Mouse (Mus musculus) heart, embryonic 10.5 days (tissue): Measurements from ENCODE around the gene Vwa5b2. TPM values are rescaled to one million over a fixed set of nuclear protein-coding genes. Genes with fewer than 3 reads are reported as not detected.
A peak's percentile ranks its signal among the peaks of the same experiment; 100 is the strongest.

ENCODE experiments used
- DNase-seq: peaks from one replicate; pipeline ENCODE4 v3.0.0-alpha.2; 2017; ENCODE audit warnings: low spot score
- H3K27ac ChIP-seq: fragments of 300-500 bp; sonication (generic); 2 replicates; pipeline ENCODE4 v1.5.1; 2016; ENCODE audit warnings: mild to moderate bottlenecking
- H3K27me3 ChIP-seq: fragments of 300-500 bp; sonication (generic); 2 replicates; pipeline ENCODE4 v1.6.1; 2016; ENCODE audit warnings: mild to moderate bottlenecking; ENCODE audit not compliant: poor library complexity, insufficient read depth, severe bottlenecking
- H3K36me3 ChIP-seq: fragments of 300-500 bp; sonication (generic); 2 replicates; pipeline ENCODE4 v1.6.1; 2016; ENCODE audit warnings: mild to moderate bottlenecking, moderate library complexity
- H3K4me1 ChIP-seq: fragments of 300-500 bp; sonication (generic); 2 replicates; pipeline ENCODE4 v1.6.1; 2016; ENCODE audit warnings: mild to moderate bottlenecking
- H3K4me3 ChIP-seq: fragments of 300-500 bp; sonication (generic); 2 replicates; pipeline ENCODE4 v1.5.1; 2016; ENCODE audit warnings: mild to moderate bottlenecking, moderate library complexity
- H3K9me3 ChIP-seq: fragments of 300-500 bp; sonication (generic); 2 replicates; pipeline ENCODE4 v1.6.1; 2016; ENCODE audit warnings: mild to moderate bottlenecking, moderate library complexity
- WGBS: fragments of 180-500 bp; shearing (Covaris S2); methylation state at CpG from one replicate; pipeline ENCODE4 v1.1.7; 2016; 5-methylcytosine and 5-hydroxymethylcytosine counted together
- polyA plus RNA-seq: library from polyadenylated mRNA; unstranded; fragments of >200 nt; fragmentation: Nextera tagmentation; extraction: Ambion mirVana; gene quantifications from 2 replicates; pipeline ENCODE4 v1.2.1, GENCODE M21; 2016

The Vwa5b2 gene
- polyA plus RNA-seq, 1 experiment from 2014 or later: 0.57 TPM

DNA sequence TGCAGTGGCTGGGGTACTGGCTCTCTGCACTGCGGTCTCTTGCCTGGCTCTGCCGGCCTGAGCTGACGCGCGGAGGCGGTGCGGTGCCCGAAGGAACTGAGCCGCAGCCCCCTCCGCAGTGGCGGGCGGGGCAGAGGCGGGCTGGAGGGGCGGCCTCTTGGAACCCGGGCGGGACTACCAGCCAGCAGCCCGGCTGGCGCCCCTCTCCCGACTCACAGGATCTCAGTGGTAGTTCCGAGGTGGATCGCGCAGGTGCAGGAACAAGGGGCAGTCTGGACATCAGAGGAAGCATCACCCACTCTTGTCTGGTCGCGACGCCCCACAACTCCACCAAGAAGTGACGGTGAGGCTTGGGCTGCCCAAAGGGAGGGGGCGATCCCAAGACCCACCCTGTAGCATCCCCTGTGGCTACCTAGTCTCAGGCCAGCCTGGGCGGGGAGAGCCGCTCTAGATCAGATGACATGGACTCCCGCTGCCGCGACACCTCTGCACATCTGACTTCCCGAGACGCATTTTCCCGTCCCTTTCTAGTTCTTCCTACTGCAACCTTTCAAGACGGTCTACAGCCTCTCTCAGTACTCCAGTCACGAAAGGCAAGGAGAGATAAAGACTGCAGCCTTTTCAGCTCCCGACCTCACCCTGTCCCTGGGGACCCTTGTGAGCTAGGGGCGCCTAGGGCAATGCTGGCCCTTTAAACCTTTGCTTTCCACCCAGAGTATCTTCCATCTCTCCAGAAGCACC lies 838 bp downstream of the Vwa5b2 start:
- H3K36me3 ChIP-seq: no peaks in the 10 kb centered on the region
- peak overlapping the region; percentile 69 for H3K4me3 ChIP-seq
- no peak for DNase-seq
- H3K4me1 ChIP-seq: peaks cover 24% of the 10 kb centered on the region
- no peak overlapping the region; the same call in 1 of the 2 replicates for H3K27ac ChIP-seq
- H3K27me3 ChIP-seq: peaks cover 73% of the 10 kb centered on the region
- H3K9me3 ChIP-seq: no peaks in the 10 kb centered on the region
- under 1% methylated on average over 39 of the region's 39 CpGs for WGBS

DNA sequence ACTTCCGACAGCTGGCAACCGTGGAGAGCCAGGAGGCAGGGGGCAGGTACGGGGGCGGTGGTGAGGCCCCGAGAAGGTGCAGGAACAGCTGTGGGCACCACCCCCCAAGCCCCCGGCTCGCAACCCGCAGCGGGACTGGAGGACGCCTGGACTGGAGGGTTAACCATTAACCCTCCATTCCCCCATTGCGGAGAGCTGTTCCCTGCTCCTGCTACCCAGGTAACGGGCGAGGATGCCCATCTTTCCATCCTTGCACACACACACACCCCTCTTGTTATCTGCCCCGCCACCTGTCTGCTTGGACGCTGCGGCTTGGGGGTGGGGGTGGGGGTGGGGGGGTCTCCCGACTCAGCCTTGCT lies 1.4 kb downstream of the Vwa5b2 start:
- Histone ChIP-seq H3K27ac (no peak overlapping the region), H3K9me3 (no peaks in the 10 kb centered on the region), H3K4me3 (peak overlapping the region; percentile 69), H3K4me1 (peaks cover 24% of the 10 kb centered on the region), H3K36me3 (no peaks in the 10 kb centered on the region), H3K27me3 (peaks cover 73% of the 10 kb centered on the region)
- no peak for DNase-seq
- WGBS: 2% methylated on average over 17 of the region's 17 CpGs

DNA sequence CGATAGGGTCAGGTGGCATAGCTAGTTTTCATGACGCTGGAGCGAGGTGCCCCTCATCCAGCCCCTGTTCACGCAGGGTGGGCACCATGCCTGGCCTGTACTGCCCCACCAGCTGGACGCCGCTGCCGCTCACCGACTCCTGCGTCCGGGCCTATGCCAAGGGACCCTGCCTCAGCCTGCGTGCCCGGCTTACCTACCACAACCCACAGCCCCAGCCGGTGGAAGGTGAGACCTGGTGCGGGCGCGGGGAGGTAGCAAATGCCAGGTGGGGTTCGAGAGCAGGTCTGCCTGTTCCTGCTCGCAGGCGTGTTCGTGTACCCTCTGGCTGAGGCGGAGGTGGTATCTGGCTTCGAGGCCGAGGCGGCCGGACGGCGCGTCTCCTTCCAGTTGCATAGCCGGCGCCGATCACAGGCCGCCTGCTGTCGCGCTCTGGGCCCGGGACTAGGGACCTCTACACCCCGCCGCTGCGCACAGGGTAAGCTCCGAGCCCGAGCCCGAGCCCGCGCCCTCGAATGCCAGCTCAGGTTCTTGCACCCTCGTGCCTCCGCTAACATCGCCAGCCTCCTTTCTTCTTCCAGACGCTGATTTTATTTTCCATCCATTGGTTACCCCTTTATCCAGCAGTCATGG lies 1.9 kb downstream of the Vwa5b2 start:
- WGBS: 5% methylated on average over 48 of the region's 48 CpGs
- no peak for DNase-seq
- Histone ChIP-seq H3K4me3 (peak overlapping the region; percentile 69), H3K27ac (no peak overlapping the region), H3K9me3 (no peaks in the 10 kb centered on the region), H3K27me3 (peaks cover 73% of the 10 kb centered on the region), H3K36me3 (no peaks in the 10 kb centered on the region), H3K4me1 (peaks cover 24% of the 10 kb centered on the region)

DNA sequence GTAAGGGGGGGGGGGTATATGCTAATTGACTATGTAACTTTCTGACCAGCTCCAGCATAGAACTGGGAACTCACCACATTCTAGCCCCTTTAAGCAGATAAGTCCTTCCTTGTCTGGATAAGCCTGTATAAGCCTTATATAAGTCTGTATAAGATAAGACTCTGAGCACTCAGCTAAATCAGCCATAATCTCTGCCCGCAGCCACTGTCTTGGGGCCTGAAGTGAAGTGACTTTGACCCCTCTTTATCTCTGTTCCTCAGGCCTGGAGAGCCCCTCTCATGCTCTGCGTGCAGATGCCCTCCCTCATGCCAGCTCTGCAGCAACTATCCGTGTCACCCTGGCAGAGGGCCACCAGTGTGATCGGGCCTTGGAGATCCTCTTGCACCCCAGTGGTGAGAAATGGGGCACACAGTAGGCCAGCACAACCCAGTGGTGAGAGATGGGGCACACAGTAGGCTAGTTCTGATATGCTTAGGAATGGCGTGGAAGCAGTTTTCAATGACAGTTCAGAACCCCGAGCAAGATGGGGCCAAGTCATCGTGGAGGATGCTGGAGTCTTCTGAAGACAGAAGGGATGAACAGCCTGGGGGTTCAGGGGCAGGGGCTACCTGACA lies 5.9 kb downstream of the Vwa5b2 start:
- DNase-seq: no peak
- WGBS: 70% methylated on average over 7 of the region's 7 CpGs

DNA sequence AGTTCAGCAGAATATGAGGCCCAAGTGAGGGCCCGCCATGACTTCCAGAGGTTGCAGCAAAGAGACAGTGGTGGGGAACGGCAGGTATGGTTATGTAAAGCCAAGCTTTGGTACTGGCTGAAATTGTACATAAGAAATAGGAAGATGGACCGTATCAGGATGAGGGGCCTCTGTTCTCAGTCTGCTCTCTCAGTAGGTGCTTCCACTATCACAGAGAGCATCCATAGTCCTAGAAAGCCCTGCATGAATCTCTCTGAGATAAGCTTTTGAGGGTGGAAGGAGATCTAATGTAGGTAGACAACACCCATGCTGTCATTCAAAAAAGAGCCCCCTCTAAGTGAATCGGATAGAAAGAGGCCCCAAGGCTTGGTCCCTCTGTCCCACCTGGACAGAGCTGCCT lies 6.5 kb downstream of the Vwa5b2 start:
- peaks cover 47% of the 10 kb centered on the region for H3K27me3 ChIP-seq
- WGBS: 80% methylated on average over 4 of the region's 4 CpGs
- H3K4me1 ChIP-seq: peaks cover 7% of the 10 kb centered on the region
- no peak overlapping the region for H3K27ac ChIP-seq
- no peak overlapping the region for H3K4me3 ChIP-seq
- no peaks in the 10 kb centered on the region for H3K36me3 ChIP-seq
- DNase-seq: no peak
- no peaks in the 10 kb centered on the region for H3K9me3 ChIP-seq

More for the DNA sequence above, 5.9 kb downstream of the Vwa5b2 start:
- peaks cover 13% of the 10 kb centered on the region for H3K4me1 ChIP-seq
- H3K27ac ChIP-seq: no peak overlapping the region
- no peaks in the 10 kb centered on the region for H3K36me3 ChIP-seq
- no peak overlapping the region for H3K4me3 ChIP-seq
- no peaks in the 10 kb centered on the region for H3K9me3 ChIP-seq
- H3K27me3 ChIP-seq: peaks cover 53% of the 10 kb centered on the region

DNA sequence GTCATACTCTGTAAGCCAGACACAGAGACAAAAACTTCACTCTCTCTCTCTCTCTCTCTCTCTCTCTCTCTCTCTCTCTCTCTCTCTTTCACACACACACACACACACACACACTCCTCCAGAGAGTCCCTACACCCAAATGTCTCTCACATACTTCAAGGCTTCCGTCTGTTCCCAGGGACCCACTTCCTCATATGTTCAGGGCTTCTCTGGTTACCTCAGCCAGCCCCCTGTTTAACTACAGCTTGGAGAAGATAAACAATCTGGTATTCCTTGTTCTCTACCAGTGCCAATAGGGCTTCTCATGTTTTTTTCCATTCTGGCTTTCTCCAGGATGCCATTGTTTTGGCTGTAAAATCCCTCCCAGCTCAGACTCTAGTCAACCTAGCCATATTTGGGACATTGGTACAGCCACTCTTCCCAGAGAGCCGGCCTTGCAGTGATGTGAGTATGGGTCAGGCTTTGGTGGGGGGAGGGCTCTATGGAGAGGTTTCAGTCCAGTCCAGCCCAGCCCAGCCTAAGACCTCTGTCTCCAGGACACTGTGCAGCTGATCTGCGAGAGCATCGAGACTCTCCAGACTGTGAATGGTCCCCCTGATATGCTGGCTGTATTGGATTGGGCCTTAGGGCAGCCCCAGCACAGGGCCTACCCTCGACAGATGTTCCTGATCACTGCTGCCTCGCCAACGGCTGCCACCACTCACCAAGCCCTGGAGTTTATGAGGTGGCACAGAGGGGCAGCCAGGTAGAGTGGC lies 7.6 kb downstream of the Vwa5b2 start:
- Histone ChIP-seq H3K27ac (no peak overlapping the region), H3K4me1 (no peaks in the 10 kb centered on the region), H3K36me3 (no peaks in the 10 kb centered on the region), H3K4me3 (no peak overlapping the region), H3K27me3 (peaks cover 36% of the 10 kb centered on the region), H3K9me3 (no peaks in the 10 kb centered on the region)
- 61% methylated on average over 7 of the region's 7 CpGs for WGBS
- no peak for DNase-seq

DNA sequence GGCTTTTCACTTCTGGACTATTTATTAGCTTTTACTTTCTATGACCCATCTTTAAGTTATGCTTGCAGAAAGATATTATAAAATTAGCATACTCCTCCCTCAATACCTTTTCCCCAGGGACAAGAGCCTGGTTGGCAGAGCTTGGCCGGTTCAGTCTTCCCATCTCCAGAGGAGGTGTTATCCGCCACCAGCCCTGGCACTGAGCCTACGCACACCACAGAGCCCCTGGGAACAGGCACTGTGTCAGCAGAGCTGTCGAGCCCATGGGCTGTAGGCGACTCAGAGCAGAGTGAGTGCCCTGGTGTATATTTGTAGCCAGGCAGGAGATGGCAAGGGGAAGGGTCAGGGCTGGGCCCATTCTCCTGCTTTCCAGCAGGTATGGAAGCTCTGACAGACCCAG lies 11.2 kb downstream of the Vwa5b2 start:
- H3K4me3 ChIP-seq: no peak overlapping the region
- 69% methylated on average over 5 of the region's 5 CpGs for WGBS

DNA sequence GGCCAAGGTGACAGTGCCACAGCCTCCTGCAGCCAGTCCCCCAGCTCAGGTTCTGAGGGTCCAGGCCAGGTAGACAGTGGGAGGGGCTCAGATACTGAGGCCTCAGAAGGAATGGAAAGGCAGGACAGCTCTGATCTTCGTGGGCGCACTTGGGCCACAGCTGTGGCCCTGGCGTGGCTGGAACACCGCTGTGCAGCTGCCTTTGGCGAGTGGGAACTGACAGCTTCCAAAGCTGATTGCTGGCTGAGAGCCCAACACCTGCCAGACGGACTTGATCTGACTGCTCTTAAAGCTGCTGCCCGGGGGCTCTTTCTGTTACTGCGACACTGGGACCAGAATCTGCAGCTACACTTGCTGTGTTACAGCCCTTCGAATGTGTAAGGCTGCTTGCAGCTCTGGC lies 15.4 kb downstream of the Vwa5b2 start:
- 81% methylated on average over 9 of the region's 9 CpGs for WGBS
- Histone ChIP-seq H3K4me1 (peaks cover 10% of the 10 kb centered on the region; the same call in 1 of the 2 replicates), H3K36me3 (peaks cover 49% of the 10 kb centered on the region), H3K4me3 (no peak overlapping the region), H3K27ac (no peak overlapping the region), H3K27me3 (no peaks in the 10 kb centered on the region), H3K9me3 (no peaks in the 10 kb centered on the region)
- DNase-seq: no peak

More for the DNA sequence above, 11.2 kb downstream of the Vwa5b2 start:
- Histone ChIP-seq H3K36me3 (peaks cover 16% of the 10 kb centered on the region), H3K4me1 (no peaks in the 10 kb centered on the region), H3K27me3 (peaks cover 6% of the 10 kb centered on the region; the same call in 1 of the 2 replicates), H3K27ac (no peak overlapping the region), H3K9me3 (no peaks in the 10 kb centered on the region)
- DNase-seq: no peak

DNA sequence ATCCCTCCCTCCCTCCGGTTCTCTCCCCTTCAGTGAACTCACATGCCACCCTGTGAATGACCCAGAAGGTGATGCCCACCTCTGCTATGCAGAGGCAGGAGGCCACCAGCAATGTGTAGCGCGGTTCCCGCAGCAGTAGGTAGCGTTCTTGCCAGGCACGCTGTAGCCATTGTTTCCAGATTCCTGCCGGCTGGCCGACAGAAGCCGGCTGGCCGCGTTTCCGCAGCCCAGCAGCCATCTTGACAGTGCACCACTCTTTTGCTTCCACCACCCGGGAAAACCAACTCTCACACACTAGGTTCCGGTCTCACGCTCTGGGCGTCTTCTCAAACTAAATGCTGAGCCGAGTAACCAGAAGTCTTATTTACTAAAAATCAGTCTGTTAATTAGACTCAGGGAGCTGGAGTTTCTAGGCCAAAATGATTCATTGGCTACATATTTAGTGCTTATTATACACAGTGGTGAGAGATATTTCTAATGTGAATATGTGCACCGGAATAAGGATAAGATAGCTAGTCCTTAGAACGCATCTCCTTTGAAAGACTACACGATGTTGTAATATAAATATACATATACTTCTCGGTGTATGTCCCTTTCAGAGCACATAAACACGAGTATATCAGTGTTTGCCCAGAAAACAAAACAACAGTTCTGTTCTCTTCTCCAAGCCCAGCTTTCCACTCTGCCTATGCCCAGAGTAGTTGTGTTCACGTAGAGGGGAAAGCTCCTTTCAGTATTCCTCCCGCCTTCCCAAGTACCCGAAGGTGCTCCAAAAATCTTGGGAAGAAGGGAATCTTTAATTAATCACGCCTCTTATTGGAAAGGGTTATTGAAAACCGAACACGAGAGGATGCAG lies 21.5 kb downstream of the Vwa5b2 start:
- H3K9me3 ChIP-seq: no peaks in the 10 kb centered on the region
- WGBS: under 1% methylated on average over 28 of the region's 28 CpGs
- H3K27ac ChIP-seq: peak overlapping the region; percentile 95
- no peaks in the 10 kb centered on the region for H3K27me3 ChIP-seq
- H3K4me3 ChIP-seq: peak overlapping the region; percentile 96
- peaks cover 21% of the 10 kb centered on the region for H3K4me1 ChIP-seq
- H3K36me3 ChIP-seq: peaks cover 31% of the 10 kb centered on the region
- peak; percentile 91 for DNase-seq

DNA sequence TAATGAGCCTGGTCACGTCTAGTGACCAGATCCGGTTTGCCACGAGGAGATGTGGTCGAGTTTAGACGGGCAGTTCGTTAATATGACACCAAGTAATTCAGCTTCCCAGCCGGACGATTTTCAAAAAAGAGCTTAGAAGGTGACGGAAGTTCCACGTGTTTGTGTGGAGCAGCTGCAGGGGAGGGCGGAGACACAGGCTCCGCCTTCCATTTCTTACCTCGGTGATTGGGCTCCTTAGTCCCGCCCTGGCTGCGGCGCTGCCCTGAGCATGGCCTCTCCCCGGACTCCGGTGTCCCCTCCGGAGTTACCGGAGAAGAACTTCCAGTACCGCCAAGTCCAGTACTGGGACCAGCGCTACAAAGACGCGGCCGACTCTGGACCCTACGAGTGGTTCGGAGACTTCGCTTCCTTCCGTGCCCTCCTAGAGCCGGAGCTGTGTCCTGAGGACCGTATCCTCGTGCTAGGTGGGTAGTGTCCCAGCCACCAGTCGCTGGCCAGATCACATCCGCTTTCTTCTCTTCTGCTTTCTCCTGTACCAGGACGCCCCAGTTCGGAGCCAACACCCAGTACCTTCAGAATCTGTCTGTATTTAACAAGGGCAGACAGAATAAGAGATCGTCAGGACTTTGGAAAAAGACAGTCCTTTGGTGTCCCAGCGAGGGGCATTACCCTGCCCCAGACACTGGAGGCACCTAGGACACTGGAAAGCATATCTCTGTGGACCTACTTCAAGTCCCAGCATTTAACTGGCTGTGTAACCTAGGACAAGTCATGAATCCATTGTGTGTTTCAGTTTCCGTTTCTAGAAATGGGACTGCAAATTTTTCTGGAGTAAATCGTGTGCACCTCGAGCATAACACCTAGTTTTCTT lies 22.3 kb downstream of the Vwa5b2 start, which contains the start of the genes Eef1akmt4, Gm49333 and Alg3:
Eef1akmt4 (plus strand) TSS at position 237 of the 871 bp plus-strand sequence.
Gm49333 (plus strand) TSS at position 254 of the 871 bp plus-strand sequence.
Alg3 (minus strand) TSS at position 379 of the 871 bp plus-strand sequence.
- H3K4me3 ChIP-seq: peak within 1 kb of the TSS; percentile 96
- H3K4me1 ChIP-seq: peaks cover 21% of the 10 kb centered on the region
- peak; percentile 97 for DNase-seq
- WGBS: 2% methylated on average over 41 of the region's 41 CpGs
- H3K27me3 ChIP-seq: no peaks in the 10 kb centered on the region
- peak within 1 kb of the TSS; percentile 95 for H3K27ac ChIP-seq
- H3K9me3 ChIP-seq: no peaks in the 10 kb centered on the region
- H3K36me3 ChIP-seq: peaks cover 25% of the 10 kb centered on the region
